Mouse (Mus musculus) retina, postnatal 1 day (tissue): ENCODE data around the gene Copa.

Experiments used
- DNase-seq: peaks from one replicate; pipeline ENCODE4 v3.0.0-alpha.2; 2012

Copa gene

DNA sequence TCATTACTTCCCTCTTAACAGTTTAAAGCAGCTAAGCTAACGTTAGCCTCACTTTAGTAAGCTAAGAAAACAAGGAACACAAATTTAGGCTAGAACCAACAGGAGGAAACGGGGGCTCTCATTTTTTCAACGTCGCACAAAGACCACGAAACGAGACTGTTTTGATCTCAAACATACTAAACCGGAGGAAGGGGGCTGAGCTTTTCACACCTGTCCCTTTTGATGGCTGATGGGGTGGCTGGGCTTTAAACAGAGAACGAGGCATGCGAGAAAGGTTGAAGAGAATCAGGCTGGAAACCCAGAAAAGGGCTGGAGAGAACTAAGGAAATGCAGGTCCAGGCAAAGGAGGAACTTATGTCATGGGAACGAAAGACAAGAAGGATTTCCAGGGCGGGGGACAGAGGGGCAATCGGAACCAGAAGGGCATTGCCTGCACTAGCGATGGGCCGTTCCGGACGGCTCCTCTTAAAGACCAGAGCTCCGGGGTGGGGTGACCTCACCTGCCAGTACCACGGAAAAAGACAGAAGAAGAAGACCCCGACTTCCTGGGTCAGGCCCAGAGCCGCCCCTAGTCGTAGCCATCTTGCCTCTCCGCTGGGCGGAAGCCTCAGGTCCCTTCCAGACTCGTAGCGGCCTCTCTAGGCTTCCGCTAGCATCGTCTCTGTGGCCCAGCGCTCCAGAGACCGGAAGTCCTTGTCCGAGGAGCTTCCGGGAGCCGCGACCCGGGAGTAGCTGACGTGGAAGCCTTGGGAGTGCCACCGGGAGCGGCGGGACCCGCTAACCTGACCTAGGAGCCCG, at the start of gene Copa, which contains the start of gene Ncstn:
Copa (plus strand) TSS at position 429 of the 798 bp plus-strand sequence.
Ncstn (minus strand) TSS at position 695 of the 798 bp plus-strand sequence.
- DNase-seq: peak; percentile 98

DNA sequence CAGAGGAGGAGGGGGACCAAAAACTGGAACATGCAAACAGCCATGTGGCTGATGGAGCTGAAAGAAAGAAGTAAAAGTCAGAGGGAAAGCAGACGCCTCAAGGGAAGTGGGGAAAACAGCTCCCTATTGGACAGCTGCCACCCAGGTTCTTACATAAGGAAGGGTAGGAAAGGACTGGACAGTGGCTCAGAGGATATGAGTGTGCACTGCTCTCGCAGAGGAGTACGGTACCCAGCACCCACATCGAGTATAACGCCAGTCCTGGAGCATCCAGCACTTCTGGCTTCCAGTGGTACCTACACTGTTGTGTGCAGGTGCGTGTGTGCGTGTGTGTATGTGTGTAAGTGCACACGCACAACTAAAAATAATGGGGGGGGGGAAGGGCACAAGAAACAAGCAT, 35.9 kb upstream of the Copa start:
- no peak for DNase-seq

DNA sequence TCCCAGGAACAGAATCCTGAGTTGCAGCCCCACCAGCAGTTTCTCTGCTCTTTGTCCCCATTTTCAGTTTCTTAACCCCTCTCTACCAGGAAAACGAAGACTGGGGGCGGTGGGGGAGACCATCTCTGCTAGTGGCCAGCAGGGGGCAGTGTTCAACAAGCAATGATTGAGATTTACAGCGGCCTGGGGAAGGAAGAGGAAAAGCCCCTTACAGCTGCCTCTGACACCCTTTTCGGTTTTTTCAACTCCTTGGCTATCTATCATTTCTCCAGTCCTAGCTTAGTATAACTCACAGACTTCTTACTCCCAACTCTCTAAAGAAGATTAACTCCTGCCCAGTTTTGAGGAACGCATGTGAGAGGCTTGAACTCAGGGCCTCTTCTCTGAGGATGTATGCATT, 35.4 kb upstream of the Copa start:
- peak; percentile 90 for DNase-seq

- peak; percentile 89 for DNase-seq
These were observed 34.0 kb upstream of the Copa start for GRCm38 (mm10) chr1:172048241-172048734.

DNA sequence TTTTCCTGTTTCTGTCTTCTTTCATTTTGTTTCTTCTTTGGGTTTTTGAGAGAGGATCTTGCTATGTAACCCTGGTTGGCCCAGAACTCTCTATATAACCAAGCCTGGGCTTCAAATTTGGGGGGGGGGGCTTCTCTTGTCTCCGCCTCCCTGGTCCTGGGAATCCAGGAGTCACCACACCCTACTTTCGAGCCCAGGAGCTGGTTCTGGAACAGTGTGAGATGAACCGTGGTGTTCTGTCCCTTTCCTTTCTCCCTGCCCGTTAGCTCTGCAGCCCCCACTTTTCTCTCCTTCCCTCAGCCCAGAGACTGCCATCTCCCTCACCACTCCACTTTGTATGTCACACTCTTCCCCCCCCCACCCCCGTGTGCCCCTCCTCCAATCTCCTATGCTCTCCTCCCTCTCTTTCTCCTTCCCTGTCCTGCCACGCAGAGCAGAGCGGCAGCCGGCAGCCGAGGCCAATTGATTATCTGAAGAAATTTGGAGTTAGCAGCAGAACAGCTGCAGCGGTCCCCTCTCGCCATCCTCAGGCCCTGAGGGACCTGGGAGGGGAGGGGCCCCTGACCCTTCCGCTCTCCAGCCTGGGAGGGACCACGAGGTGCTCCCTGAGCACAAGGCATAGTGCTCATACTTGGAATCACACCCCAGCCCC, 33.1 kb upstream of the Copa start:
- DNase-seq: peak; percentile 49

- no peak for DNase-seq
These were observed 29.5 kb upstream of the Copa start for GRCm38 (mm10) chr1:172052766-172053279.

- DNase-seq: peak; percentile 50
These were observed 28.5 kb upstream of the Copa start for GRCm38 (mm10) chr1:172053541-172054440.

DNA sequence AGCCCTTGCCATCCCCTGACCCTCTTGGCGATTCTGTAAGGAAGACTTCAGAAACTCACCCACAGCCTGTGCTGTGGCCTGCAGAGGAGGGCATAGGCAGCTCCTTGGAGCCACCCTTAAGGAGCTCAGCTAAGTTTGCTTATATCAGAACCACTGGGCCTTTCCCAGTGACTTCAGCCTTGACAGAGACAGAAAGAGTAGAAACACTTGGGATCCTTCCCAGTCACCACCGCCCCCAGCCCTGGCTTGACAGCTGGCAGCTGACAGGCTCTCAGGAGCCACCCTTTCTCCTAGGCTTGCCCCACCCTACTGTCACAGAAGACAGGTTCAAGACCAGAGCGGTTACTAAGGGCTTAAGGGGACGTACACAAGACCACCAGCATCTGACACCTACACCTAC, 26.1 kb upstream of the Copa start:
- DNase-seq: no peak

GRCm38 (mm10) chr1:172057491-172057921, 24.8 kb upstream of the Copa start, which contains the start of gene Nhlh1:
TSS of gene Nhlh1 (minus strand) at chr1:172057573.
- peak; percentile 51 for DNase-seq

GRCm38 (mm10) chr1:172058321-172058720, 24.0 kb upstream of the Copa start:
- peak; percentile 63 for DNase-seq

- no peak for DNase-seq
These were observed 23.5 kb upstream of the Copa start for GRCm38 (mm10) chr1:172058874-172059273.

- DNase-seq: peak; percentile 29
These were observed 21.7 kb upstream of the Copa start for GRCm38 (mm10) chr1:172060659-172061058.

DNA sequence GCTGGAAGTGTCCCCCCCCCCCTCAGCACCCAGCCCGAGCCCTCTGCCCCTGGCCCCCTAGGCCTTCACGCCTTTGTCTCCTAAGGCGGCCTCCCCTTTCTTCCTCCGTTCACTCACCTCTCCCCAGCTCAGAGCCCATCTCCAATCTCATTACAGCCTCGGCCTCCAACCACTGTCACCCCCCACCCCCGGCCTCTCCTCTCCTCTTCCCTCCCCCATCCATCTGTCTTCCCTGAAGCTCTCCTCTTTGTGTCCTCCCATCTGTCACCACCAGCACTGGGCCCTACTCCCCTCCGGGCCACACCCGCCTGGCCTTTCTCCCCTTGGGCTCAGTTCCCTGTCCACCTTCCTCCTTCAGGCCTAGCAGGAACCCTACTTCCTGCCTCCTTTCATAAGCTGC, 21.1 kb upstream of the Copa start:
- peak; percentile 83 for DNase-seq

DNA sequence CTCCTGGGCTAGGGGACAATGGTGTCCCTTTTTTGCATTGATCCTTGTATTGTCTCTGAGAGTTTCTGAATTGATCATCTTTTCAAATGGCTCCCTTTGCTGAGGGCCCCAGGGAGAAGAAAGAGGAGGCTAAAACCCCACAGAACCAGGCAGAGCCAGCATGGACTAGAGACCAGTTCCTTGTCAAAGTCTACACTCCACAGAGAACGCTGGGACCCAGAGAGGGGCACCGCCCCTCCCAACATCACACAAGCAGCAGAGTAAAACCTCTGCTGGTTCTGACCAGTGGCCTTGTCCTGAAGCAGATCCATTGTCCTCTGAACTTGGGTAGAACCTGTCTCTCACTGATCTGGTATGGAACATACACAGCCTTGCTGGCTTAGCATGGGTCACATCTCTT, 20.2 kb upstream of the Copa start:
- DNase-seq: no peak

- DNase-seq: no peak
These were observed 18.9 kb upstream of the Copa start for GRCm38 (mm10) chr1:172063291-172064023.

DNA sequence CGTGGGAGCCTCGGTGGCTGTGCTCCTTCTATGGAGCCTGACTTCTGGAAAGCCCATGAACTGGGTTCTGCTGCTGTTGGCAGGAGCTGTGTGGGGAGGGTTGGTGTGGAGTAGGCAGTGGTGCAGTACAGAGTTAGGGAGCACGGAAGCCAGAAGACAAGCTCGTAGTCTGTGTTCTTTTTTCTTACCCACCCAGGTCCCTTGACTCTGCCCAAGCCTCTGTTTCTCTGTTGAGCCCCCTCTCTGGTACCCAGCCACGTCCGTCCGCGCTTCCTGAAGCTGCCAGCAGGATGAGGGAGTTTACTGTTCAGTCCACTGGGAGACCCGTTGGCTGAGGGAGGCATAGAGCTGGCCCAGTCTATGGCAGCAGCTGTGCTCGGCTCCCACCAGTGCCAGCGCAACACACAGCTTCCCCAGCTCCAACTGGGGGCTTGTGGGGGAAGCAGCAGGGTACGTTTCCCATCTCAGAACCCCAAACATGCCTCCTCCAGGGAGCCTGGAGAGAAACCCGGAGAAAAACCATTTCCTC, 17.7 kb upstream of the Copa start:
- DNase-seq: no peak

DNA sequence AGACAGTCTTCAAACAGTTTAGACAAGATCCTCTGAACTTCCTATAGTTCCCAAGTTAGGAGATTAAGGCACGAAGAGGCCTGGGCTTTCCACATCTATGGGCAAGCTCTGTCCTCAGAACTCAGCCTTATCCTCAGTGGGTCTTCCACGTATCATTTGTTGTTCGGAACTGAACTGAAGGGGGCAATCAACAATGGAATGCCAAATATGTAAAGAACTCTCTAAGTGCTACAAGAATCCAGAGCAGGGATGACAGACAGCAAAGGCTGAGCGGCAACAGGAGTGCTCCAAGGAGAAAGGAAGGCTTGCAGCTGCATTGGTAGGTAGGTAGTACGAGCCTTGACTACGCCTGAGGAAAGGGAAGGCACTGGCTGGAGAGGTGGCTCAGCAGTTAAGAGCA, 12.1 kb upstream of the Copa start:
- no peak for DNase-seq

DNA sequence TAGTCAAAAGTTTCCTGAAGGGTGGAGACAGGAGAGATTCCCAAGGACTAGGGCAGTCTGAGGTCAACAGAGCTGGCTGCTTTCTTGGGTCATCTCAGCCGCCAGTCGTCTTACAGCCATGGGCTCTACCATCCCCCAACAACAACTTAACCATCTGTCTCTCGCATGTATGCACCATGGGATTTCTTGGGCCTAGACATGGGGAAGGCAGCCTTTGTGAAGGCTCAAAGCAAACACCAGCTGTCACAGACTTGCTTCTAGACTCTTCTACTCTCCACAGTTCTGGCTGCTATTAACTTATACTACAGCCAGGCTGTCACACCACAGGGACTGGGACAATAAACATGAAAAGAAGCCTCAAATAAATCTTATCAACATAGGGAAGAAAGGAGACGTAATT, 10.8 kb upstream of the Copa start:
- DNase-seq: peak; percentile 69

DNA sequence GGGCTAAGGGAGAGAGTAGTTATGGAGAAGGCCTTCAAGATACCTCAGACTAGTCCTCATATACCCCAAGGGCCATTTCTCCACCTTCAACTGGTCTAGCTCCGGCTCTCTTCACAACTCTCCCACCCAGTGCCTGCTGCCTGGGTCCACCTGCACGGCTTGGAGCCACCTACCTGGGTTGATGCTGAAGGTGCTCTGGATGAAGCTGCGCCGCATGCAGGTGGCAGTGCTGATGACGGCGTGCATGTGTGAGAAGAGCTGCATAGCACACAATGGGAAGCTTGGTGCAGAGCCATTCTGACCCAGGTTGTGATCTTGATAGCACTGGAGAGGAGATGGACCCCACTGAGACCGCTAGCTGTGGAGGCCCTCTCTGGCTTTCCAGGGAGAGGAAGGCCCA, 9.7 kb upstream of the Copa start:
- no peak for DNase-seq

- DNase-seq: no peak
These were observed 4.3 kb upstream of the Copa start for GRCm38 (mm10) chr1:172077981-172078380.

DNA sequence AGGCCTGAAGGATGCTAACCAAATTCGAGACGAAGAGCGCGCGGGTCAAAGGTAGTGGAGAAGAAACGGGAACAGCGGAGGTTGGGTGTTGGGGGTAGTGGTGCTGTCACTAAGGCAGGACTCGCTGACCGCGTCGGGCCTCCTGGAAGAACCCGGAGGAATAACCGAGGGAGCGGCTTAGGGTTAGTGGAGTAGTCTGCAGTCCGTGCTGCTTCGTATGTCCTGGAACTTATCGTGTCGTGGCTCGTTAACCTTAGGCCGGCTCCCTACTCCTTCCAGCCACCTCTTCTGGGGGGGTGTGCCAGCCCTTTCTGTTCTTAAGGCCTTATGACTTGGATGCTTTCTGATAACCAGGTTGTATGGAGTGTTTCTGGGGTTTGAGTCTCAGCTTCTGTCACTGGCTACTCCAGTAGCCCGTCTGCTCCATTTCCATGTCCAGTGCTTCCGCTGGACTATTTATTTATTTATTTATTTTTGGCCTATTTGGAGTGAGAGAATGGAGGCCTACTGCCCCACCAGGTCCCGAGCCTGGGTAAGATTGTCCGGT, 643 bp downstream of the Copa start:
- DNase-seq: no peak
